Mouse (Mus musculus) CH12.LX (cell line): ENCODE results near the gene Rgs19. TPM values are rescaled to one million over a fixed set of nuclear protein-coding genes. Genes with fewer than 3 reads are reported as not detected.

Experiments
- DNase-seq: peaks from one replicate; pipeline ENCODE4 v3.0.0-alpha.2; 2013; ENCODE audit errors: extremely low read depth
- H3K27ac ChIP-seq: 2 replicates; pipeline ENCODE4 v1.5.1; 2012; ENCODE audit warnings: low read depth, mild to moderate bottlenecking, control low read depth, moderate library complexity; ENCODE audit not compliant: insufficient read depth
- H3K27me3 ChIP-seq: replicated peaks from 2 replicates; pipeline ENCODE3; 2012; ENCODE audit warnings: inconsistent platforms
- H3K36me3 ChIP-seq, 2 experiments: replicated peaks in 1 of 2; 2 replicates each; pipeline versions ENCODE3 to v1.6.1; 2012; ENCODE audit warnings: inconsistent platforms in 1 of 2, low read length in 1 of 2, mild to moderate bottlenecking in 1 of 2, mixed read lengths in 1 of 2, moderate library complexity in 1 of 2; ENCODE audit not compliant: control insufficient read depth in 1 of 2, insufficient read depth in 1 of 2
- H3K4me1 ChIP-seq, 2 experiments: 2 replicates each; pipeline ENCODE4 v1.6.1; 2012; ENCODE audit warnings: inconsistent platforms in 1 of 2, moderate library complexity in 1 of 2; ENCODE audit not compliant: insufficient read depth in 2 of 2, control insufficient read depth in 1 of 2
- H3K4me2 ChIP-seq: 2 replicates; pipeline ENCODE4 v1.6.1; 2012; ENCODE audit warnings: low read depth, mild to moderate bottlenecking, control low read depth; ENCODE audit not compliant: poor library complexity, insufficient read depth, severe bottlenecking
- H3K4me3 ChIP-seq, 3 experiments: fragments of 150-350 bp in 1 of 3; sonication (generic) in 1 of 3; replicated peaks in 1 of 3; 2 replicates each; pipeline versions ENCODE3 to v1.5.1; 2011 to 2012; ENCODE audit warnings: low read depth in 2 of 3, low read length in 2 of 3, mild to moderate bottlenecking in 2 of 3, moderate library complexity in 2 of 3, control low read depth in 1 of 3, improper control_type of control experiment in 1 of 3, inconsistent platforms in 1 of 3, mixed read lengths in 1 of 3; ENCODE audit not compliant: poor library complexity in 1 of 3
- H3K79me2 ChIP-seq: replicated peaks from 2 replicates; pipeline ENCODE4 v1.6.1; 2012; ENCODE audit warnings: mild to moderate bottlenecking, moderate library complexity; ENCODE audit not compliant: control insufficient read depth, poor library complexity, insufficient read depth, severe bottlenecking; ENCODE audit errors: extremely low read depth
- H3K9ac ChIP-seq: 2 replicates; pipeline ENCODE4 v1.6.1; 2012; ENCODE audit warnings: low read depth, mild to moderate bottlenecking, control low read depth, moderate library complexity; ENCODE audit not compliant: insufficient read depth
- H3K9me3 ChIP-seq: replicated peaks from 2 replicates; pipeline ENCODE3; 2012; ENCODE audit warnings: low read length, inconsistent platforms, mixed read lengths
- BHLHE40 ChIP-seq: IDR thresholded peaks from 2 replicates; pipeline ENCODE4 v1.6.1; 2011; ENCODE audit warnings: mild to moderate bottlenecking, low read depth, low read length, improper control_type of control experiment
- CHD1 ChIP-seq: IDR thresholded peaks from 2 replicates; pipeline ENCODE4 v1.6.1; 2012; ENCODE audit warnings: low read depth, low read length, improper control_type of control experiment, inconsistent platforms
- CHD2 ChIP-seq: IDR thresholded peaks from 2 replicates; pipeline ENCODE4 v1.6.1; 2011; ENCODE audit warnings: low read length, improper control_type of control experiment
- CTCF ChIP-seq, 2 experiments: IDR thresholded peaks in 1 of 2; conservative IDR thresholded peaks in 1 of 2; 2 replicates each; pipeline ENCODE4 v1.5.1; 2011 to 2012; ENCODE audit warnings: low read depth in 2 of 2, low read length in 2 of 2, improper control_type of control experiment in 1 of 2, inconsistent platforms in 1 of 2, mild to moderate bottlenecking in 1 of 2, moderate library complexity in 1 of 2
- E2F4 ChIP-seq: IDR thresholded peaks from 2 replicates; pipeline ENCODE4 v1.6.1; 2011; ENCODE audit warnings: low read depth, low read length, improper control_type of control experiment; ENCODE audit not compliant: insufficient replicate concordance
- GABPA ChIP-seq: IDR thresholded peaks from 2 replicates; pipeline ENCODE4 v1.6.1; 2012; ENCODE audit warnings: low read depth, low read length, improper control_type of control experiment, inconsistent platforms; ENCODE audit not compliant: insufficient replicate concordance
- IRF4 ChIP-seq: IDR thresholded peaks from 2 replicates; pipeline ENCODE4 v1.6.1; 2014; ENCODE audit warnings: low read depth, mild to moderate bottlenecking, inconsistent platforms, low read length, improper control_type of control experiment
- JUN ChIP-seq: IDR thresholded peaks from 2 replicates; pipeline ENCODE4 v1.6.1; 2011; ENCODE audit warnings: low read depth, mild to moderate bottlenecking, low read length, improper control_type of control experiment, moderate library complexity; ENCODE audit not compliant: insufficient read depth
- KAT2A ChIP-seq: IDR thresholded peaks from 2 replicates; pipeline ENCODE4 v1.6.1; 2012; ENCODE audit warnings: low read length, improper control_type of control experiment, inconsistent platforms; ENCODE audit not compliant: insufficient replicate concordance
- MAFK ChIP-seq: IDR thresholded peaks from 2 replicates; pipeline ENCODE4 v1.6.1; 2011; ENCODE audit warnings: low read length, improper control_type of control experiment; ENCODE audit not compliant: insufficient replicate concordance
- MEF2A ChIP-seq: IDR thresholded peaks from 2 replicates; pipeline ENCODE4 v1.6.1; 2014; ENCODE audit warnings: low read depth, mild to moderate bottlenecking, inconsistent platforms, low read length, improper control_type of control experiment, borderline replicate concordance
- MXI1 ChIP-seq: IDR thresholded peaks from 2 replicates; pipeline ENCODE4 v1.6.1; 2011; ENCODE audit warnings: mild to moderate bottlenecking, low read depth, low read length, improper control_type of control experiment
- MYC ChIP-seq: IDR thresholded peaks from 2 replicates; pipeline ENCODE4 v1.6.1; 2011; ENCODE audit warnings: low read depth, mild to moderate bottlenecking, improper control_type of control experiment, low read length
- NRF1 ChIP-seq: IDR thresholded peaks from 2 replicates; pipeline ENCODE4 v1.6.1; 2014; ENCODE audit warnings: low read depth, mild to moderate bottlenecking, inconsistent platforms, low read length, improper control_type of control experiment, moderate library complexity
- RAD21 ChIP-seq: IDR thresholded peaks from 2 replicates; pipeline ENCODE4 v1.6.1; 2011; ENCODE audit warnings: low read depth, mild to moderate bottlenecking, low read length, improper control_type of control experiment, moderate library complexity
- TBP ChIP-seq: conservative IDR thresholded peaks from 2 replicates; pipeline ENCODE4 v1.6.1; 2011; ENCODE audit warnings: low read depth, low read length, improper control_type of control experiment
- UBTF ChIP-seq: IDR thresholded peaks from 2 replicates; pipeline ENCODE4 v1.6.1; 2012; ENCODE audit warnings: low read depth, mild to moderate bottlenecking, inconsistent platforms, low read length, improper control_type of control experiment, moderate library complexity
- USF2 ChIP-seq: conservative IDR thresholded peaks from 2 replicates; pipeline ENCODE4 v1.6.1; 2011; ENCODE audit warnings: low read depth, low read length, improper control_type of control experiment
- ZNF384 ChIP-seq: IDR thresholded peaks from 2 replicates; pipeline ENCODE4 v1.6.1; 2012; ENCODE audit warnings: low read depth, low read length, improper control_type of control experiment, inconsistent platforms
- dilution Hi-C: fragments of 300-500 bp; cut with MboI; formaldehyde crosslinking; loops from 2 replicates; pipeline ENCODE4 v1.14.3; 2020; ENCODE audit warnings: low sequenced_read_pairs; ENCODE audit not compliant: extremely low pct_unique_long_range_greater_than_20kb, extremely low pct_ligation_motif_present
- in situ Hi-C: fragments of 300-500 bp; cut with MboI; formaldehyde crosslinking; loops from 3 replicates; pipeline ENCODE4 v1.14.3; 2019; ENCODE audit warnings: low sequenced_read_pairs, low pct_ligation_motif_present, low pct_unique_long_range_greater_than_20kb, mixed read lengths
- polyA plus RNA-seq: library from polyadenylated mRNA; unstranded; fragments of >175 nt; gene quantifications from 2 replicates; pipeline ENCODE4 v1.2.1, GENCODE M21; 2012; ENCODE audit warnings: low read depth; ENCODE audit not compliant: insufficient read length
- total RNA-seq, 2 experiments: library from RNA; depleted of rRNA; stranded (reverse); fragments of 300-350 nt in 1 of 2; fragments of >200 nt in 1 of 2; gene quantifications; 2 replicates each; pipeline ENCODE4 v1.2.3; 2012 to 2014

Rgs19 gene
- total and polyA plus RNA-seq, 3 experiments, result 50.2 to 159 (median 67.0) TPM

DNA sequence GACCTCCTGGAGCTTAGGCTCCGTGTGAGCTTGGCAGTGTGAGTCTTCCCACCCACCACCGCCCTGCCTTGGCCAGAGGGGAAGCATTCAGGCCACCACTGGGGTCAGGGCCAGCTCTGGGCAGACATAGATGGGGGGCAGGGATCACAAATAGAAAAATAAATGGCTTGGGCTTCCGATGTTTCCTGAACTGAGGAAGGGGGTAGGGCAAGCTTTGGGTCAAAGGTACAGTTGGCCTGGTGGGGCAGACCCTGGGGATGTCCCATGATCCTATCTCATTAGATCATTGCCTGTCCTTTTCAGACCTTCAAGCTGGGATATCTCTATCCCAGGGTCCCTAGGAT lies 16.1 kb downstream of the Rgs19 start:
- no peak for DNase-seq
- H3K36me3 ChIP-seq, result no peaks in the 10 kb centered on the region
- H3K9me3 ChIP-seq, result no peaks in the 10 kb centered on the region
- TF ChIP-seq TBP (no peak), MYC (no peak), BHLHE40 (no peak), E2F4 (no peak), CTCF (conservative IDR thresholded peaks at IDR 0.05 in 1 of 2, IDR thresholded peaks at IDR 0.05 in 1 of 2; ENCODE audit: low read depth in 2 of 2, low read length in 2 of 2) (no peak), MEF2A (no peak), CHD1 (no peak), USF2 (no peak), MXI1 (no peak), ZNF384 (no peak), RAD21 (no peak), MAFK (no peak), NRF1 (no peak), IRF4 (no peak), KAT2A (no peak), CHD2 (no peak), UBTF (no peak)
- no peak overlapping the region for H3K4me2 ChIP-seq
- H3K9ac ChIP-seq, result no peak overlapping the region
- dilution Hi-C loops, result no loop called here
- in situ Hi-C loops, result loop anchor here (5.0 kb wide), 1 partner anchor 35 kb away; no protein-coding TSS in a partner anchor
- H3K4me1 ChIP-seq, result peaks cover 21 to 46% of the 10 kb centered on the region in 2 experiments
- no peak overlapping the region for H3K4me3 ChIP-seq
- H3K79me2 ChIP-seq, result no peaks in the 10 kb centered on the region
- peaks cover 9% of the 10 kb centered on the region for H3K27me3 ChIP-seq
- no peak overlapping the region for H3K27ac ChIP-seq

DNA sequence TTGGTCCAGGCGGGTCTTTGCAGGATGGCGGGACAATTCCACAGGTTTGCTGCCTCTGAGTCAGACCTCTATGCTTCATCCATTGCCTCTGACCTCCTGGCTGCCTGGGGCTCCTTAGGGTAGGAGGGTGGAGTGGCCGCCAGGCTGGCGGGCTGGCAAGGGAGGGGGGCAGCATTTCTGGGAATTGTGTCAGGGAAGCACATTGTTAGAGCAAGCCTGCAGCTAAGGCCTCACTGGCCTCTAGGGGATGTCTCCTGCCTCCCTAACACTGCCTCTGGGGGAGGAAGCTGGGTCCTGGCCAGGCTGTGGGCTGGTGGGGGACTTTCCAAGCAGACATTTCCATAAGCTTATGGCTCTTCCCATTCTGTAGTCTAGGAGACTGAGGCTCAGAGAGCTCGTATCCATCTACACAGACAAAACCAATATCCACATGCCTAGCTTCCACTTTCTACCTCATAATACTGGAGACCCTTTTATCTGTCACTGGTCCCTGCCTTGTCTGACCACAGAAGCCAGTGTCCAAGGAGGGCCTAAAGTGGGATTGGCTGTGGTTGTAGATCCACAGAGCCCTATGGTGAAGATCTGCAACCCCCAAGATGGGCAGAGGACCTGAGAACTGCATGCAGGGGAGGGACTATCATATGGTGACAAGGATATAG lies 16.6 kb downstream of the Rgs19 start:
- no peak for TF ChIP-seq RAD21
- no peak for TF ChIP-seq MEF2A
- TF ChIP-seq JUN, result no peak
- TF ChIP-seq GABPA, result no peak
- Histone ChIP-seq H3K27ac (no peak overlapping the region), H3K27me3 (peaks cover 9% of the 10 kb centered on the region), H3K9ac (no peak overlapping the region), H3K4me2 (no peak overlapping the region), H3K36me3 (no peaks in the 10 kb centered on the region), H3K9me3 (no peaks in the 10 kb centered on the region), H3K4me1 (peaks cover 21 to 41% of the 10 kb centered on the region in 2 experiments), H3K79me2 (no peaks in the 10 kb centered on the region), H3K4me3 (no peak overlapping the region)
- in situ Hi-C loops, result loop anchor here (5.0 kb wide), 1 partner anchor 35 kb away; no protein-coding TSS in a partner anchor
- no peak for DNase-seq
- dilution Hi-C loops, result no loop called here
